Mouse (Mus musculus): ENCODE data around the gene Gltp. TPM values are rescaled to one million over a fixed set of nuclear protein-coding genes. Genes with fewer than 3 reads are reported as not detected.

Gltp gene
- polyA plus RNA-seq, 1 experiment from 2014 or later: 115 TPM

DNA sequence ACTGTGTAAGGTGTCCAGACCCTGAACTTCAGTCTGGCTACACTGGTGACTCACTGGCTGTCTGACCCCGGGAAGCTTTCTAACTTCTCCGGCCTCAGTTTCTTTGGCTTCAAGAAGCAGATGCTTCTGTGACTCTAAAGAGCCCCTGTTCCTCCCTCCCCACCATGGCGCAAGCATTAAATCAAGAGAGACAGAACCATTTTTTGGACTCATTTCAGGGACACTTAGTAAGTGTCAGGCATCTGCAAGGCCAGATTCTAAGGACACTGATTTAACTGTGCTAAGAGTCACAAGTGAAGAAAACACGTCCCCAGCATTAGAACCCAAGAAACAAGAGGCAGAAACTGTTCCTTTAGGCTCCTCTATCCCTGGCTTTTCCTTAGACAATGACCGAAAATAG, 4.8 kb downstream of the Gltp start:
- no peaks in the 10 kb centered on the region for H3K36me3 ChIP-seq (ENCODE audit: control insufficient read depth, insufficient read depth)
- H3K9ac ChIP-seq (ENCODE audit: low read depth, low read length): no peak overlapping the region
- no peaks in the 10 kb centered on the region for H3K9me3 ChIP-seq (ENCODE audit: control insufficient read depth)
- ATAC-seq: no peak
- H3K4me2 ChIP-seq (replicated peaks; ENCODE audit: low read depth): no peak overlapping the region
- H3K27me3 ChIP-seq (replicated peaks; ENCODE audit: control insufficient read depth, insufficient read depth, low read length): no peaks in the 10 kb centered on the region
- no peak overlapping the region for H3K4me3 ChIP-seq (ENCODE audit: low read depth, low read length)
- no peak overlapping the region for H3K27ac ChIP-seq (ENCODE audit: low read depth, low read length)
- 86% methylated on average over 5 of the region's 5 CpGs for WGBS
- no peaks in the 10 kb centered on the region; the same call in 1 of the 2 replicates for H3K4me1 ChIP-seq (replicated peaks; ENCODE audit: control insufficient read depth, insufficient read depth, low read length)
- no peak for TF ChIP-seq CTCF (IDR thresholded peaks at IDR 0.05; ENCODE audit: low read depth)

DNA sequence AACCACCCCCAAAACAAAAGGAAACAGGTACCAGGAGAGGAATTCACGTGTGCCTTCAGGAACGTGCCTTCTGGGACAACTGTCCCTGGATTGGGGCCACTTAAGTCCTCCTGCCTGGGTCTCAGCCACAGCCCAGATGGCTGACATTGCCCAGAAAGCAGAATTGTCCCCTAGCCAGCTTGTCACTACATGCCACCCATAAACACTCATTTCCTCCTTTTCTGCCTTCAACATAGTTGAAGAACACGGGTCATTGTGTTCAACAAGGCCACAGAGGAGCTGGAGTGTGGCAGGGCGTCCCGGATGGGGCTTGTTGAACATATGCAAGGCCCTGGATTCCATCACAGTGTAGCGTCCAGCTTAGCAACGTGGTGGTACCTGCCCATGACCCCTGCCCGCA, 9.1 kb downstream of the Gltp start:
- no peak overlapping the region for H3K9ac ChIP-seq (ENCODE audit: low read depth, low read length)
- H3K4me3 ChIP-seq (ENCODE audit: low read depth, low read length): no peak overlapping the region
- WGBS: 77% methylated on average over 8 of the region's 8 CpGs
- H3K27ac ChIP-seq (ENCODE audit: low read depth, low read length): no peak overlapping the region
- no peaks in the 10 kb centered on the region for H3K27me3 ChIP-seq (replicated peaks; ENCODE audit: control insufficient read depth, insufficient read depth, low read length)
- H3K36me3 ChIP-seq (ENCODE audit: control insufficient read depth, insufficient read depth): peaks cover 10% of the 10 kb centered on the region; the same call in 1 of the 2 replicates
- H3K9me3 ChIP-seq (ENCODE audit: control insufficient read depth): no peaks in the 10 kb centered on the region
- H3K4me2 ChIP-seq (replicated peaks; ENCODE audit: low read depth): no peak overlapping the region
- TF ChIP-seq CTCF (IDR thresholded peaks at IDR 0.05; ENCODE audit: low read depth): no peak
- ATAC-seq: no peak
- no peaks in the 10 kb centered on the region; the same call in 1 of the 2 replicates for H3K4me1 ChIP-seq (replicated peaks; ENCODE audit: control insufficient read depth, insufficient read depth, low read length)

DNA sequence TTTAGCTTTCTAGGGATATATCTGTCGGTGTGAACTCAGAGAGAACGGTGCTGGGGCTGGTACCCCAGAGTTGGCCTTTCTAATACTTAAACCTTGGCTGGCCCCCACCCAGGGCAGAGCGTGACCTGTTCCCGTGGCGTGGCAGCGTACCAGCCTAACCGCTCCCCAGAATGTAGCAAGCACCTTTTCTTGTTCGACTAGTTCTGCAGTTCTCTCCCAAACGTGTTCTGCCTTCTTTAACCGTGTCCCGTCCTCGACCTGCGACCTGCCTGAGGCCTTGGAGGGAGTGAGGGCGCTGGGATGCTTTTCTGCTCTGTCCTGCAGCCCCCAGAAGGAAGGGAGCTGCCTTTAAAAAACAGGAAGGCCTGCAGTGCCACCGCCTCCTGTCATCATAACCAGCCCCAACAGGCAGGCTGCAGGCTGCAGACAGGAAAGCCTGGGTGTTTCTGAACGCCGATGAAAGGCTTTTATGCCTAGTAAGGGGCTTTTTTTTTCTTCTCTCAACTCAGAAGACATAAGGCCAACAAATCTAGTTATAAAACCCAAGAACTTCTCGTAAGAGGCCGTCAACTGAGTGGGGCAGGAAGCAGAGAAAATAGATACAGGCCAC, 10.0 kb downstream of the Gltp start:
- Histone ChIP-seq H3K27ac (ENCODE audit: low read depth, low read length) (no peak overlapping the region), H3K9ac (ENCODE audit: low read depth, low read length) (0 out of 2 replicates have a peak overlapping the region, but pooled peaks have one; percentile 11), H3K27me3 (replicated peaks; ENCODE audit: control insufficient read depth, insufficient read depth, low read length) (no peaks in the 10 kb centered on the region), H3K9me3 (ENCODE audit: control insufficient read depth) (no peaks in the 10 kb centered on the region), H3K4me1 (replicated peaks; ENCODE audit: control insufficient read depth, insufficient read depth, low read length) (no peaks in the 10 kb centered on the region), H3K4me3 (ENCODE audit: low read depth, low read length) (no peak overlapping the region), H3K36me3 (ENCODE audit: control insufficient read depth, insufficient read depth) (peaks cover 19% of the 10 kb centered on the region; the same call in 1 of the 2 replicates), H3K4me2 (replicated peaks; ENCODE audit: low read depth) (no peak overlapping the region)
- TF ChIP-seq CTCF (IDR thresholded peaks at IDR 0.05; ENCODE audit: low read depth): no peak
- no peak for ATAC-seq
- whole genome bisulfite sequencing: 54% methylated on average over 19 of the region's 19 CpGs

DNA sequence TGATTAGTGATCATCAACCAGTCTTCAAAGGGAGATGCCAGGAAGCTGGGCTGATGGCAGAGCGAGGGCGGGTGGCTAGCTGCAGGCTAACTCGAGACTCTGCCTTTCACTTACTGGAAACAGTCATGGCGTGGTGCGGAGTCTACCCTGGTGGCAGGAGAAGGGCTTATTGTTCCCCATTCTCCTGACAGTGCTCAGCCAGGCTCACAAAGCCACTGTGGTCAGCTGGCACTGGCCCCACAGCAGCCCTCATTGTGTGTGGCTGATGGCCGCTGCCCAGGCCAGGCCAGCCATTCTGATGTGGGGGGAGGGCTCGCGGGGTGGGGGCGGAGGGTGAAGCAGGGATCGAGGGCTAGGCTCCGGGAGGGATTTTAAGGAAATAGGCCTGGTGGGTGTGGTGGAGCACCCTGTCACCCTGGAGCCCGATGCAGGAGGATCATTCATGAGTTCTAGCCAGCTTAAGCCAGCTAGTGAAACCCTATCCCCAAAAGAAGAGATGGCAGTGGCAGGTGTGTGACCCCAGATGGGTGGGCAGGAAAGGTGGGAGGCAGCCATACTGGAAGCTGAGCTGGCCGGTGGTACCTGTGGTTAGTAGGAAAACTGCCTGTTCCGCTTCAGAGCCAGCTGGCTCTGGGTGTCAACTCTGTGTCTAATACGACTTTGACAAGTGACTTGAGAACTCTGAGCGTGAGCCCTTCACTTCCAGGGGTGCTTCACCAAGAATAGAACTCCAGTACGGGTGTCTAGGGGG, 10.8 kb downstream of the Gltp start:
- H3K36me3 ChIP-seq (ENCODE audit: control insufficient read depth, insufficient read depth): peaks cover 25% of the 10 kb centered on the region; the same call in 1 of the 2 replicates
- ATAC-seq: no peak
- no peak for TF ChIP-seq CTCF (IDR thresholded peaks at IDR 0.05; ENCODE audit: low read depth)
- no peak overlapping the region for H3K4me3 ChIP-seq (ENCODE audit: low read depth, low read length)
- H3K27ac ChIP-seq (ENCODE audit: low read depth, low read length): no peak overlapping the region
- H3K4me2 ChIP-seq (replicated peaks; ENCODE audit: low read depth): no peak overlapping the region
- no peaks in the 10 kb centered on the region for H3K9me3 ChIP-seq (ENCODE audit: control insufficient read depth)
- H3K9ac ChIP-seq (ENCODE audit: low read depth, low read length): no peak overlapping the region
- 79% methylated on average over 17 of the region's 17 CpGs for WGBS
- no peaks in the 10 kb centered on the region for H3K27me3 ChIP-seq (replicated peaks; ENCODE audit: control insufficient read depth, insufficient read depth, low read length)
- H3K4me1 ChIP-seq (replicated peaks; ENCODE audit: control insufficient read depth, insufficient read depth, low read length): no peaks in the 10 kb centered on the region

DNA sequence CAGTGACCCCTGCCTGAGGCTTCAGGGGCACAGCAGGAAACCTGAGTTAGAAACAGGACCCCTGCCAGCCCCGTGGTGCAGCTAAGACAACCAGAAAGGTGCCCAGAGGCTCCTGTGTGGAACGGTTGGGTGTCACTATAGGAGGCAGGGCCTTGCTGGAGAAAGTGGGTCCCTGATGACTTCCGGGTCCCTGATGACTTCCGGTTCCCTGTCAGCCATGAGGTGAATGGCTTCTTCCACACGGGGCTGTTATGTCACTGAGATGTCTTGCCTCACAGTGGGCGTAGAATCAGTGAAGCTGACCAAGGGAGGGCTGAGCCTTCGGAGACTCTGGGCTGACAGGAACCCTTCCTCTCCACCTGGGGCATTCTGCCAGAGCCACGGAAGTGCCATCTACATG, 16.2 kb downstream of the Gltp start:
- no peaks in the 10 kb centered on the region for H3K4me1 ChIP-seq (replicated peaks; ENCODE audit: control insufficient read depth, insufficient read depth, low read length)
- H3K9me3 ChIP-seq (ENCODE audit: control insufficient read depth): no peaks in the 10 kb centered on the region
- H3K9ac ChIP-seq (ENCODE audit: low read depth, low read length): no peak overlapping the region
- WGBS: 88% methylated on average over 8 of the region's 8 CpGs
- no peak overlapping the region for H3K4me3 ChIP-seq (ENCODE audit: low read depth, low read length)
- H3K27ac ChIP-seq (ENCODE audit: low read depth, low read length): no peak overlapping the region
- TF ChIP-seq CTCF (IDR thresholded peaks at IDR 0.05; ENCODE audit: low read depth): no peak
- H3K27me3 ChIP-seq (replicated peaks; ENCODE audit: control insufficient read depth, insufficient read depth, low read length): no peaks in the 10 kb centered on the region
- peaks cover 42% of the 10 kb centered on the region for H3K36me3 ChIP-seq (ENCODE audit: control insufficient read depth, insufficient read depth)
- ATAC-seq: no peak
- H3K4me2 ChIP-seq (replicated peaks; ENCODE audit: low read depth): no peak overlapping the region

DNA sequence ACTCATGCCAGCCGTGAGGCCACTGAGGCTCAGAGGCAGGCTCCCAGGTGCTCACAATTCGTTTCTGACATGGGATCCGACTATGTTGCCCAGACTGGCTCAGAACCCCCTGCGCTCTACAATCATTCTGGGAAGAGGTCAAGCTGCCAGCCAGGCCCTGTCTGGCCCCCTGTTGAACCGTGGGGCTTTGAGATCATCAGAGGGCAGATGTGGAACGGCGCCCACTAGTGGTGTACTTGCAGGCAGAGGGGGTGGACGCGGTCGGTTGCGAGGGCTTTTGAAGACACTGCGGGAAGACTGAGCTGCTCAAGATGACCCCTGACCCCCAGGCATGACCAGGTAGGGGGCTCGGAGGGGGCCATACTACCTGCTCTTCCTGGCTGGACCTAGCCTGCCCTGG, 17.7 kb downstream of the Gltp start:
- peak; percentile 34; the same call in 1 of the 2 replicates for TF ChIP-seq CTCF (IDR thresholded peaks at IDR 0.05; ENCODE audit: low read depth)
- Histone ChIP-seq H3K4me1 (replicated peaks; ENCODE audit: control insufficient read depth, insufficient read depth, low read length) (no peaks in the 10 kb centered on the region), H3K36me3 (ENCODE audit: control insufficient read depth, insufficient read depth) (peaks cover 45% of the 10 kb centered on the region), H3K9ac (ENCODE audit: low read depth, low read length) (no peak overlapping the region), H3K4me2 (replicated peaks; ENCODE audit: low read depth) (no peak overlapping the region), H3K27ac (ENCODE audit: low read depth, low read length) (no peak overlapping the region), H3K9me3 (ENCODE audit: control insufficient read depth) (no peaks in the 10 kb centered on the region), H3K27me3 (replicated peaks; ENCODE audit: control insufficient read depth, insufficient read depth, low read length) (no peaks in the 10 kb centered on the region), H3K4me3 (ENCODE audit: low read depth, low read length) (no peak overlapping the region)
- ATAC-seq: no peak
- 93% methylated on average over 13 of the region's 13 CpGs for WGBS
